Mouse (Mus musculus) heart, adult 9 months (tissue): Measurements from ENCODE around the gene Qrfpr.

Experiments used
- DNase-seq, 2 experiments: peaks; one replicate each; pipeline ENCODE4 v3.0.0; 2022; ENCODE audit warnings: low spot score in 2 of 2

Qrfpr gene

DNA sequence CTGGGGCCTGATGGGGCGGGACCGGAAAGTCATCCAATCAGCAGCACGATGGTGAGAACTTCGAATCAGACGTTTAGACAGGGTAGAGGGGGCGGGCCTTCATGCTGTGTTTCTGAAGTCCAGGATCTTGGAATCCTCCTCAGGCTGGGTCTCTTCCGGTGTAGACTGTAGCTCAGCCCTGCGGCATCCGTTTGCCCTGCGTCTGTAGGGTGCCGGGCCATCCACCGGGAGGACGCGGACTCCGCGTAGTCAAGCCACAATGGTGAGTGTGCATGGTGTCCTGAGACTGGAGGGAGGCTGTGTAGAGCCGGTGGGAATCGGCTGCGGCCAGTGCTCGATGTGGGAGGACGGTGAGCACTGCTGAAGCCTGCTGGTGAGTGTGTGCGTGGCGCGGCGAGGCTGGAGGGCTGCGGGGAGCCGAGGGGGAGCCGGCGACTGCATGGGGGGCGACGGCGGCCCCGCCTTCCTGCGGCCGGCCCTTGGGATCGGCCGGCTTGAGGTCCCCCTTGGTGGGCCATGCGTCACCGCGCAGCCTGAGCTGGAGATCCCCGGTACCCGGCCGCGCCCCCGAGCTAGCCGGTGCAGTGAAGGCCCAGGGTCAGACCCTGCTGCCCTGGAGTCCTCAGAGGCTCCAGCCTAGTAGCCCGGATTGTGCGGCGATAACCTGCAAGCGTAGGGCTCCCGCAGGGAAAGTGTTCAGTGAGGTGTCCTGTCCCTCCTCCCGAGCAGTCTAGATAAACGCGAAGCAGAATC lies 71.0 kb downstream of the Qrfpr start, which contains the start of gene D3Ertd254e:
Gene D3Ertd254e (plus strand): TSS at position 84 of the 753 bp plus-strand sequence.
- peak; percentile 93 to 96 for DNase-seq

GRCm38 (mm10) chr3:36150537-36150933 lies 71.6 kb downstream of the Qrfpr start:
- no peak for DNase-seq

DNA sequence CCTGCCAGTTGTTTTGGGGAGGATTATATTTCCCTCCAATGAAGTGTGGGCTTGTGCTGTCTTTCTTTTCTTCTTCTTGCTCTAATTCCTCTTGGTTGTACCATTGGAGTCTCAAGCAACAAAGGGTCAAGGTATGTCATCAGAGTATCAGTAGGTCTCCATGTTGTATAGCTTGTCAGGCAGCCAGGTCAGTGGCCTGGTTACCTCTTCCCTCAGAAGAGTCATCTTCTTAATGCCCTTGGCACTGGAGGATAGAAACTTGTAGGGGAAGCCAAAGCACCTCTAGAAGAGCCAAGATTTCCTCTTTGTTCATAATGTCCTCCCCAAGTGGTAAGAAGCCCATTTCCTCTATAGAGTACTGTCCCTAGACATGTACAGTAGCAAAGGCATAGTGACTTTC lies 83.1 kb downstream of the Qrfpr start:
- no peak for DNase-seq

GRCm38 (mm10) chr3:36138171-36138660 lies 83.9 kb downstream of the Qrfpr start:
- DNase-seq = no peak

DNA sequence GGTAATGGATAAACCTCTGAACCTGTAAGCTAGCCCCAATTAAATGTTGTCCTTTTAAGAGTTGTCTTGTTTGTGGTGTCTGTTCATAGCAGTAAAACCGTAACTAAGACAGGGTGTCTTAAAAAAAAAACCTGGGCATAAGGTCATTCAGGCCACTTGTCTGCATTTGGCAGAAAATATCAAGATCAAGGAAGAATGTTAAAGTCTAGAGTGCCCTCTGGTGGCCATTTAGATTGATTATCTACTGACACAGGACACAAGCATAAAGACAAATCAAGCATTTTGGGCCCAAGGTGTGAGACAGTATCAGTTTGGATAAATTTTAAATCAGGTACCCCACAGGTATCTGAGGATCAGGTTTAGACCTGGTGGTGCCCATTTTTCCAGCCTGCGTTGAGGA lies 84.6 kb downstream of the Qrfpr start:
- DNase-seq = no peak

DNA sequence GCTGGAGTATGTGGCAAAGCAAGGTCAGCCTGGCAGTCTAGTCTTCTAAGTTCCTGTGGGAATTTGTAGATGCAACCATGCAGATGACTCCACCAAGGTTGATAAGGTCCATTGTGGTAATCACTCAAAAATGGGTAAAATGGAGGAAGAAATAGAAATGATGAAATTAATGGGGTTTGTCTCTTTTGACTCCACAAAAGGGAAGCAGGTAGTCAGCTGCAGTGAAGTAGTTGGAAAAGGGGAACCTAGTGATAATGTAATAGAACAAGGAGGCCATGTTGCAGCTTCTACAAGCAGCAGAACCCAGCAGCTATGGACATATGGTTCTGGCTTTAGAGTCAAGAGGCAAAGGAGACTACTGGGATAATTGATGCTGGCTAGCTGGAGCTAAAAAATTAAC lies 86.0 kb downstream of the Qrfpr start:
- no peak for DNase-seq
